Mouse (Mus musculus) hindbrain, embryonic 12.5 days (tissue): ENCODE data around the gene Fbxl15. TPM values are rescaled to one million over a fixed set of nuclear protein-coding genes. Genes with fewer than 3 reads are reported as not detected.
A peak's percentile ranks its signal among the peaks of the same experiment; 100 is the strongest.

Experiments used
- ATAC-seq: fragments of 200-750 bp; cut with Nextera tagmentation; 2 replicates; pipeline ENCODE4 v1.8.0; 2017; ENCODE audit warnings: moderate TSS enrichment; ENCODE audit not compliant: low FRiP score
- H3K27ac ChIP-seq: fragments of 300-500 bp; sonication (generic); 2 replicates; pipeline ENCODE4 v1.5.1; 2016; ENCODE audit warnings: mild to moderate bottlenecking
- H3K27me3 ChIP-seq: fragments of 300-500 bp; sonication (generic); 2 replicates; pipeline ENCODE4 v1.6.1; 2016; ENCODE audit warnings: mild to moderate bottlenecking
- H3K36me3 ChIP-seq: fragments of 300-500 bp; sonication (generic); 2 replicates; pipeline ENCODE4 v1.6.1; 2016; ENCODE audit warnings: mild to moderate bottlenecking
- H3K4me1 ChIP-seq: fragments of 300-500 bp; sonication (generic); 2 replicates; pipeline ENCODE4 v1.6.1; 2016
- H3K4me2 ChIP-seq: fragments of 300-500 bp; sonication (generic); replicated peaks from 2 replicates; pipeline ENCODE4 v1.6.1; 2016; ENCODE audit warnings: mild to moderate bottlenecking
- H3K4me3 ChIP-seq: fragments of 300-500 bp; sonication (generic); 2 replicates; pipeline ENCODE4 v1.5.1; 2016; ENCODE audit warnings: mild to moderate bottlenecking
- H3K9ac ChIP-seq: fragments of 300-500 bp; sonication (generic); 2 replicates; pipeline ENCODE4 v1.6.1; 2016; ENCODE audit warnings: mild to moderate bottlenecking, moderate library complexity
- H3K9me3 ChIP-seq: fragments of 300-500 bp; sonication (generic); replicated peaks from 2 replicates; pipeline ENCODE4 v1.6.1; 2016; ENCODE audit warnings: mild to moderate bottlenecking
- WGBS: fragments of 180-500 bp; shearing (Covaris S2); methylation state at CpG from one replicate; pipeline ENCODE4 v1.1.7; 2016; 5-methylcytosine and 5-hydroxymethylcytosine counted together
- polyA plus RNA-seq: library from polyadenylated mRNA; unstranded; fragments of >200 nt; fragmentation: Nextera tagmentation; extraction: Ambion mirVana; gene quantifications from 2 replicates; pipeline ENCODE4 v1.2.1, GENCODE M21; 2016

The Fbxl15 gene
- polyA plus RNA-seq, 1 experiment from 2014 or later = 28.3 TPM

DNA sequence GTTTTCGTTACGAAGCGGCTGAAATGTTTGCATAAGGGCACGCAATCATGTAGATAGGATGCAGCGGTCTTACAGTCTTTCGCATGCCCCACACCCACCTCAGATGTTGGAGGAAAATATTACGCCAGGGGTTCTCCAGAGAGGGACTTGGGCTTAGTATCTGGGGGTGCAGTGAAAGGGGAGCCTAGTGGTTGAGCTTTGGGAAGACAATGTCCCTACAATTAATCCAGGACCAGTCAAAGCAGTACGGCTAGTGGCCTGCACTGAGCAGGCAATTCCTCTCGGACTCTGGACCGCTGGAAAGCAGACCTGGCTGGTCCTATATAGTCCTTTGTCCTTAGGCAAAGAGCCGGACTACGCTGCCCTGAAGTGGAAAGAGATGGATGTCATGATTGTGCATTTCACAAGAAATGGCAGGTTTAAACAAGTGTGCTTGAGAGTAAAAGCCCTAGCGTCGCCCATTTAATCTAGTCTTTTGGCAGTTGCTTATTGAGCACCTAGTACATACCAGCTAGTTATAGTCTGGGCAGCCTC lies 386 bp upstream of the Fbxl15 start:
- H3K27me3 ChIP-seq = peaks cover 45% of the 10 kb centered on the region

GRCm38 (mm10) chr19:46329031-46329641 lies 1.2 kb downstream of the Fbxl15 start:
- peak; percentile 2; the same call in 1 of the 2 replicates for ATAC-seq
- H3K9me3 ChIP-seq = no peaks in the 10 kb centered on the region
- peak overlapping the region; percentile 100 for H3K4me2 ChIP-seq
- peaks cover 25% of the 10 kb centered on the region for H3K36me3 ChIP-seq
- H3K9ac ChIP-seq = peak overlapping the region; percentile 66
- H3K4me1 ChIP-seq = peaks cover 46% of the 10 kb centered on the region
- peaks cover 30% of the 10 kb centered on the region for H3K27me3 ChIP-seq
- peak overlapping the region; percentile 61 for H3K4me3 ChIP-seq
- peak overlapping the region; percentile 98 for H3K27ac ChIP-seq
- WGBS = 1% methylated on average over 53 of the region's 54 CpGs

More for the DNA sequence above, 386 bp upstream of the Fbxl15 start:
- peaks cover 49% of the 10 kb centered on the region for H3K4me1 ChIP-seq
- H3K9ac ChIP-seq = peak overlapping the region; percentile 66
- H3K36me3 ChIP-seq = peaks cover 23% of the 10 kb centered on the region
- 33% methylated on average over 14 of the region's 14 CpGs for WGBS
- no peaks in the 10 kb centered on the region for H3K9me3 ChIP-seq
- peak overlapping the region; percentile 61 for H3K4me3 ChIP-seq
- peak overlapping the region; percentile 100 for H3K4me2 ChIP-seq
- ATAC-seq = peak; percentile 7
- H3K27ac ChIP-seq = peak overlapping the region; percentile 98

- ATAC-seq = no peak
- H3K27me3 ChIP-seq = peaks cover 22% of the 10 kb centered on the region
- H3K4me1 ChIP-seq = peaks cover 46% of the 10 kb centered on the region
- no peak overlapping the region for H3K9ac ChIP-seq
- H3K4me2 ChIP-seq = peak overlapping the region; percentile 100
- 0 out of 2 replicates have a peak overlapping the region, but pooled peaks have one; percentile 4 for H3K4me3 ChIP-seq
- peaks cover 25% of the 10 kb centered on the region for H3K36me3 ChIP-seq
- no peak overlapping the region for H3K27ac ChIP-seq
- WGBS = 5% methylated on average over 16 of the region's 16 CpGs
- no peaks in the 10 kb centered on the region for H3K9me3 ChIP-seq
These were observed 2.0 kb downstream of the Fbxl15 start for GRCm38 (mm10) chr19:46329951-46330350.

GRCm38 (mm10) chr19:46330696-46331095 lies 2.7 kb downstream of the Fbxl15 start:
- H3K4me3 ChIP-seq = no peak overlapping the region
- H3K36me3 ChIP-seq = peaks cover 25% of the 10 kb centered on the region
- no peak overlapping the region for H3K27ac ChIP-seq
- H3K4me2 ChIP-seq = no peak overlapping the region
- no peak for ATAC-seq
- H3K27me3 ChIP-seq = peaks cover 14% of the 10 kb centered on the region
- no peak overlapping the region for H3K9ac ChIP-seq
- WGBS = 95% methylated on average over 12 of the region's 12 CpGs
- peaks cover 46% of the 10 kb centered on the region for H3K4me1 ChIP-seq
- no peaks in the 10 kb centered on the region for H3K9me3 ChIP-seq

DNA sequence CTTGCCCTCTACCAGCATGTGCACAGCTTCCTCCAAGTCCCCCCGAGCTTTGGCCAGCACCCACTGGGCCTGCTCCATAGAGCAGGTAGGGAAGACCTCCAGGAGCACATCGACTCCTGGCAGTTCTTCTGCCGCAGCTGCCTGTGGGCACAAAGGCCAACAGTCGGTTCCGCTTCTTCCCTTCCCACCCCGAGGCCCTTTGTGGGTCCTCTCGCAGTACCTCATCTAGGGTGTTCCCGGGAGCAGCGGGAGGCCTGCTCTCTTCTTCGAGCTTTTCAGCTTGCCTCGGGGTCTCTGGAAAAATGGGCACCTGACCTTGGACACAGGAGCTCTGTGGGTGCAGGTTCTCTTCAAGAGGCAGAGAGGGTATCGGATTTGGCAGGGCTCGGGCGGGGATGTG lies 3.3 kb downstream of the Fbxl15 start:
- no peak for ATAC-seq
- Histone ChIP-seq H3K9me3 (no peaks in the 10 kb centered on the region), H3K4me2 (no peak overlapping the region), H3K4me1 (peaks cover 40% of the 10 kb centered on the region), H3K4me3 (no peak overlapping the region), H3K27me3 (peaks cover 8% of the 10 kb centered on the region), H3K9ac (no peak overlapping the region; the same call in 1 of the 2 replicates), H3K36me3 (peaks cover 25% of the 10 kb centered on the region), H3K27ac (no peak overlapping the region)
- WGBS = 87% methylated on average over 14 of the region's 14 CpGs

DNA sequence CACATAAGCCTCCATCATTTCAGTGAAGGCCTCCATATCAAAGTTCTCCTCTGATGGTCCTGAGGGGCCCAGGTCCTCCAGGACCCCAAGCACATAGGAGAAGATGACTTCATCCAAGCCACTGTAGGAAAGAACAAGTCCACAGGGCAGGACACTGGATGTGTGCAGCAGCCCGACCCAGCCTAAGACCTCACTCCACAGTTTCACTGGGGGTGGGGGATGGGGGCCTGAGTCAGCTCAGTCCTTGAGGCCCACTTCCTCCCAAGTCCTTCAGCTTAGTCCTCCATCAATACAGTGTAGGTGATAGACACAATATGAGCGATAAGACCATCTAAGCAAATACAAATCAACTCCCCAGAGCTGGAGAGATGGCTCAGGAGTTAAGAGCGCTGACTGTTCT lies 4.0 kb downstream of the Fbxl15 start:
- Histone ChIP-seq H3K4me1 (peaks cover 34% of the 10 kb centered on the region), H3K9ac (no peak overlapping the region), H3K36me3 (peaks cover 25% of the 10 kb centered on the region), H3K4me2 (no peak overlapping the region; the same call in 1 of the 2 replicates), H3K9me3 (no peaks in the 10 kb centered on the region), H3K4me3 (no peak overlapping the region; the same call in 1 of the 2 replicates), H3K27me3 (peaks cover 2% of the 10 kb centered on the region), H3K27ac (no peak overlapping the region)
- WGBS = 88% methylated on average over 3 of the region's 3 CpGs
- no peak for ATAC-seq

- no peaks in the 10 kb centered on the region for H3K9me3 ChIP-seq
- peaks cover 32% of the 10 kb centered on the region for H3K4me1 ChIP-seq
- H3K36me3 ChIP-seq = peaks cover 25% of the 10 kb centered on the region
- H3K9ac ChIP-seq = no peak overlapping the region
- H3K27ac ChIP-seq = 0 out of 2 replicates have a peak overlapping the region, but pooled peaks have one; percentile 30
- ATAC-seq = no peak
- H3K4me3 ChIP-seq = no peak overlapping the region
- 41% methylated on average over 7 of the region's 7 CpGs for WGBS
- peak overlapping the region; percentile 15; the same call in 1 of the 2 replicates for H3K4me2 ChIP-seq
- H3K27me3 ChIP-seq = no peaks in the 10 kb centered on the region
These were observed 4.8 kb downstream of the Fbxl15 start for GRCm38 (mm10) chr19:46332721-46333339.

DNA sequence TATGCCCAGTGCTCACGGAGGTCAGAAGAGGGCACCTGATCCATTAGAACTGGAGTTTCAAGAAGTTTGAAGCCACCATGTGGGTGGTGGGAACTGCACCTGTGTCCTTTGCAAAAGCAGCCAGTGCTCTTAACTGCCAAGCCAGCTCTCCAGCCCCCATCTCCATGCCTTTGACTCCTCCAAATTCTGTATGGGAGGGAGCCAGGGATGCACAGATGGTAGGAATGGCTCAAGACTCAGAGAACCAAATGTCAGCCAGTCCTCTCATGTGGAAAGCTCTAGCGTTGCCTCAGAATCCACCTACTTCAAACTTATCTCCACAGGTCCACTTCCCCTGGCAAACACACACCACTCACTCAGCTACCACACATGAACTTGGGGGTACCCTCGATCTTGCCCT lies 5.9 kb downstream of the Fbxl15 start:
- 86% methylated on average over 3 of the region's 3 CpGs for WGBS
- H3K27ac ChIP-seq = no peak overlapping the region
- H3K36me3 ChIP-seq = peaks cover 25% of the 10 kb centered on the region
- H3K9me3 ChIP-seq = no peaks in the 10 kb centered on the region
- no peak for ATAC-seq
- no peak overlapping the region for H3K4me2 ChIP-seq
- peaks cover 30% of the 10 kb centered on the region for H3K4me1 ChIP-seq
- H3K9ac ChIP-seq = no peak overlapping the region
- no peaks in the 10 kb centered on the region for H3K27me3 ChIP-seq
- H3K4me3 ChIP-seq = no peak overlapping the region

- Histone ChIP-seq H3K27ac (peak overlapping the region; percentile 78), H3K4me3 (peak overlapping the region; percentile 69), H3K27me3 (0 out of 2 replicates have a peak, but pooled peaks cover 11% of the 10 kb centered on the region), H3K4me1 (peaks cover 12% of the 10 kb centered on the region), H3K36me3 (peaks cover under 1% of the 10 kb centered on the region; the same call in 1 of the 2 replicates), H3K9ac (peak overlapping the region; percentile 81), H3K9me3 (no peaks in the 10 kb centered on the region), H3K4me2 (peak overlapping the region; percentile 79)
- WGBS = 34% methylated on average over 15 of the region's 15 CpGs
- no peak; the same call in 1 of the 2 replicates for ATAC-seq
These were observed 9.8 kb downstream of the Fbxl15 start for GRCm38 (mm10) chr19:46337719-46338330.

- Histone ChIP-seq H3K36me3 (no peaks in the 10 kb centered on the region), H3K9ac (peak within 1 kb of the TSS; percentile 81), H3K27ac (peak within 1 kb of the TSS; percentile 78), H3K27me3 (0 out of 2 replicates have a peak, but pooled peaks cover 11% of the 10 kb centered on the region), H3K4me1 (peaks cover 9% of the 10 kb centered on the region), H3K4me2 (peak within 1 kb of the TSS; percentile 79), H3K9me3 (no peaks in the 10 kb centered on the region), H3K4me3 (peak within 1 kb of the TSS; percentile 69)
- ATAC-seq = peak; percentile 91
- WGBS = under 1% methylated on average over 31 of the region's 31 CpGs
These were observed 10.4 kb downstream of the Fbxl15 start, which contains the start of gene Cuedc2 for GRCm38 (mm10) chr19:46338331-46338936. TSS of gene Cuedc2 (minus strand) at chr19:46338702.

DNA sequence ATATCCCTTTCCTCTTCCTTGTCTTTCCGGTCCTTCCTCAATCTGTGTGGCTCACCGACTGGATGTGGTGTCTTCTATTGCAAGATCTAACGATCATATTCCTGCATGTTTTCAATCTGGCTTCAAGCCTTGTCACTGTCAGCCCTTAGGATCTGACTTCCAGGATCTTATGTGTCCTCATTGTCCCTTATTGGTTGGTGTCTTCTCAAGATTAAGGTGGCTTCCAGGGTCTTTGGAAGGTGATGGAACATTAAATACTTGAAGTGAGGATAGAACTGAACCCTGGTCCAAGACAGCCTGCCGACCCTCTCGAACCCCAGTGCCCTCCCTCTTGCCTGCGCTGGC lies 10.9 kb downstream of the Fbxl15 start:
- Histone ChIP-seq H3K27ac (no peak overlapping the region), H3K9me3 (no peaks in the 10 kb centered on the region), H3K9ac (peak overlapping the region; percentile 45; the same call in 1 of the 2 replicates), H3K36me3 (no peaks in the 10 kb centered on the region), H3K4me1 (peaks cover 9% of the 10 kb centered on the region), H3K27me3 (0 out of 2 replicates have a peak, but pooled peaks cover 11% of the 10 kb centered on the region), H3K4me2 (peak overlapping the region; percentile 79), H3K4me3 (peak overlapping the region; percentile 69)
- no peak; the same call in none of the 2 replicates for ATAC-seq
- 56% methylated on average over 6 of the region's 6 CpGs for WGBS
